Mouse (Mus musculus): ENCODE measurements at regions not wholly inside any gene's neighbourhood (a gene's known extent, or its start where the extent isn't known, plus 50 kb on each side); places are given as distances from the start of the nearest gene placed in this dataset.

DNA sequence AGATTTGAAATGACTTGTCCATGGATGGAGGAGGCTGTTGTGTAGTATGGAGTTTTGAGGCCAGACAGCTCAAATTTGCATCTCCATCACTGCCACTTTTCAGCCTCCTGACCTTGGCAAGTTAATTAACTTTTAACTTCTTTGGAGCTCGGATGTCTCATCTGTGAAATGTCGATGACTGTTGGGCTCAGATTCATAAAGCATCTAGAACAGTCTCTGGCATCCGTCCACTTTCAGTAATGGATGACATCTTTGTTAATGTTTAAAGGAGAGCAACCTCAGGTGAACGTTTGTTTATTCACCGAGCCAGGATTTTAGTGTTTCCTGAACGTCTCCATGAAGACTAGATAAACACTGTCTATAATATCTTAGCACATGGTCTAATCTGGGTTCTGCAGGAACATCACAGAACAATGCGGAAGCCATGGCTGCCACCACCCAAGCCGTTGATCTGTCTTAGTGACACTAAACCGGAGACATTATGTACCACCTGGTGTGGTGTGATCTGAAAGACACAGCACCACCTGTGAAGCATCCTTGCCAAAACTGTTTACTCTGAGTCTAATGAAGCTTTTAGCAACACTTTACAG is 658.4 kb downstream of the Sorcs3 start:
- peak overlapping the region; percentile 96; the same call in 1 of the 2 replicates for H3K27ac ChIP-seq (ENCODE audit: insufficient read depth, low read depth, low read length)
- WGBS = 27% methylated on average over 9 of the region's 9 CpGs
- no peaks in the 10 kb centered on the region for H3K36me3 ChIP-seq (ENCODE audit: control insufficient read depth, insufficient read depth, low read length)
- H3K4me1 ChIP-seq (ENCODE audit: control insufficient read depth, insufficient read depth, low read length) = peaks cover 3% of the 10 kb centered on the region; the same call in 1 of the 2 replicates
- no peak for TF ChIP-seq POLR2A (IDR thresholded peaks at IDR 0.05; ENCODE audit: low read depth, low read length)
- TF ChIP-seq CTCF (conservative IDR thresholded peaks at IDR 0.05; ENCODE audit: insufficient read depth, insufficient read length, low read depth, low read length) = no peak
- peak; percentile 93 for DNase-seq
- H3K27me3 ChIP-seq (replicated peaks; ENCODE audit: control insufficient read depth, insufficient read depth, low read length) = no peaks in the 10 kb centered on the region
- no peak overlapping the region for H3K4me3 ChIP-seq (ENCODE audit: insufficient read depth, low read depth, low read length)

DNA sequence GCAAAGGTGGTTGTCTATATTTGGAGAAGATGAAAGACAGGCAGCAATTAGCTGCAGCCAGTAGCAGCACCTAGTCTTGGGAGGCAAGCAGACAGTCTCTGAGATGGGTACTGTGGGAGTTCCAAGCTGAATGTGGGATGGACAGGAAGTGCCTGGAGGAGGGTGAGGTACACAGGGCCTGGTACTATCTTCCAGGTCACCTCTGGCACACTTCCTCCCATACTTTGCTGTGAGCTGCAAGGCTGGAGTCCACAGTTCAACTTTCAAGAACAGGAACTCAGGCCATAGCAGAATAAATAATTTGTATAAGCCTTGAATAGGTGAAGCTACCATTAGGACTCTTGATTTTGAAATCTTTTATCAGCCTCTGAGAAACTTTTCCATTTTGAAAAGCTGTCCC is 665.8 kb downstream of the Sorcs3 start:
- Histone ChIP-seq H3K4me1 (ENCODE audit: control insufficient read depth, insufficient read depth, low read length) (0 out of 2 replicates have a peak, but pooled peaks cover 3% of the 10 kb centered on the region), H3K4me3 (ENCODE audit: insufficient read depth, low read depth, low read length) (no peak overlapping the region), H3K36me3 (ENCODE audit: control insufficient read depth, insufficient read depth, low read length) (no peaks in the 10 kb centered on the region), H3K27ac (ENCODE audit: insufficient read depth, low read depth, low read length) (no peak overlapping the region), H3K27me3 (replicated peaks; ENCODE audit: control insufficient read depth, insufficient read depth, low read length) (no peaks in the 10 kb centered on the region; the same call in 1 of the 2 replicates)
- TF ChIP-seq POLR2A (IDR thresholded peaks at IDR 0.05; ENCODE audit: low read depth, low read length) (no peak), CTCF (conservative IDR thresholded peaks at IDR 0.05; ENCODE audit: insufficient read depth, insufficient read length, low read depth, low read length) (no peak)
- DNase-seq = peak; percentile 64

DNA sequence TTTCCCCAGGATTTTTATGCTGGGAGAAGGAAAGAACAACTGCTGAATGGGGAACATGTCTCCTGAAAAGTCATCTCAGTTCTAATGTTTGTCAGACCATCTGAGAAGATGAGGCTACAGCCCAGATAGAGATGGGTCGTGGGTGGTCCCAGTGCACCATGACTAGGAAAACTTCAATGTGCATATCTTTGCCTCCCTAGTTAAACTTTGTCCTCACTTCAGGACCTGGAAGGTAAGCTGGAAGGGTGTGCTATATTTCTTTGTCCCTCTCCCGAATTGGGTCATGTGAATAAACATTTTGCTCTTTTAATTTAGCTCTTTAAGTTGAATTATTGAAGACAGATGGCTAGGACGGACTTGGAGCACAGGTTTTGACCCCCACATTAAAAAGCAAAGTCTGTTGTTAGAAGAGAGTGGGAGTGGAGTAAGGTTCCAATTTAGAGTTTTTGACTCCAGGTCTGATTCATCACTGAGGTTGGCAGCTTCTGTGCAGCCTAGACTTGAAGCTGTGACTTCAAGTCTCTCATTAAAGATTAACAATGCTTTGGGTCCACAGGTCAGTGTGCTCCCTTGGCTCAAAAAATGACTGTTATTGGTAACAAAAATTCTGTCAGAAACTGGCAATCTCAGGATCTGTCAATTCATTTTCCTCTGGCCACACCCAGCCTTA is 675.8 kb downstream of the Sorcs3 start:
- 27% methylated on average over 3 of the region's 3 CpGs for WGBS
- no peak overlapping the region for H3K4me3 ChIP-seq (ENCODE audit: insufficient read depth, low read depth, low read length)
- peaks cover 7% of the 10 kb centered on the region; the same call in 1 of the 2 replicates for H3K4me1 ChIP-seq (ENCODE audit: control insufficient read depth, insufficient read depth, low read length)
- no peak for TF ChIP-seq CTCF (conservative IDR thresholded peaks at IDR 0.05; ENCODE audit: insufficient read depth, insufficient read length, low read depth, low read length)
- no peak for TF ChIP-seq POLR2A (IDR thresholded peaks at IDR 0.05; ENCODE audit: low read depth, low read length)
- H3K36me3 ChIP-seq (ENCODE audit: control insufficient read depth, insufficient read depth, low read length) = no peaks in the 10 kb centered on the region
- no peaks in the 10 kb centered on the region for H3K27me3 ChIP-seq (replicated peaks; ENCODE audit: control insufficient read depth, insufficient read depth, low read length)
- peak overlapping the region; percentile 89 for H3K27ac ChIP-seq (ENCODE audit: insufficient read depth, low read depth, low read length)
- peak; percentile 82 for DNase-seq

- Histone ChIP-seq H3K36me3 (ENCODE audit: control insufficient read depth, insufficient read depth, low read length) (no peaks in the 10 kb centered on the region), H3K4me1 (ENCODE audit: control insufficient read depth, insufficient read depth, low read length) (no peaks in the 10 kb centered on the region), H3K4me3 (ENCODE audit: insufficient read depth, low read depth, low read length) (no peak overlapping the region), H3K27me3 (replicated peaks; ENCODE audit: control insufficient read depth, insufficient read depth, low read length) (no peaks in the 10 kb centered on the region), H3K27ac (ENCODE audit: insufficient read depth, low read depth, low read length) (no peak overlapping the region)
- no peak for DNase-seq
- TF ChIP-seq POLR2A (IDR thresholded peaks at IDR 0.05; ENCODE audit: low read depth, low read length) (no peak), CTCF (conservative IDR thresholded peaks at IDR 0.05; ENCODE audit: insufficient read depth, insufficient read length, low read depth, low read length) (no peak)
These were observed 702.4 kb downstream of the Sorcs3 start for GRCm38 (mm10) chr19:48908236-48908635.

GRCm38 (mm10) chr19:48913011-48913410 is 707.2 kb downstream of the Sorcs3 start:
- TF ChIP-seq POLR2A (IDR thresholded peaks at IDR 0.05; ENCODE audit: low read depth, low read length) = no peak
- TF ChIP-seq CTCF (conservative IDR thresholded peaks at IDR 0.05; ENCODE audit: insufficient read depth, insufficient read length, low read depth, low read length) = no peak
- 87% methylated on average over 3 of the region's 3 CpGs for WGBS
- no peak overlapping the region for H3K4me3 ChIP-seq (ENCODE audit: insufficient read depth, low read depth, low read length)
- H3K27ac ChIP-seq (ENCODE audit: insufficient read depth, low read depth, low read length) = no peak overlapping the region
- DNase-seq = no peak
- H3K4me1 ChIP-seq (ENCODE audit: control insufficient read depth, insufficient read depth, low read length) = no peaks in the 10 kb centered on the region
- H3K27me3 ChIP-seq (replicated peaks; ENCODE audit: control insufficient read depth, insufficient read depth, low read length) = no peaks in the 10 kb centered on the region
- H3K36me3 ChIP-seq (ENCODE audit: control insufficient read depth, insufficient read depth, low read length) = no peaks in the 10 kb centered on the region

- TF ChIP-seq CTCF (conservative IDR thresholded peaks at IDR 0.05; ENCODE audit: insufficient read depth, insufficient read length, low read depth, low read length) (no peak), POLR2A (IDR thresholded peaks at IDR 0.05; ENCODE audit: low read depth, low read length) (no peak)
- no peak for DNase-seq
- 81% methylated on average over 6 of the region's 6 CpGs for WGBS
- Histone ChIP-seq H3K36me3 (ENCODE audit: control insufficient read depth, insufficient read depth, low read length) (no peaks in the 10 kb centered on the region), H3K4me3 (ENCODE audit: insufficient read depth, low read depth, low read length) (no peak overlapping the region), H3K27ac (ENCODE audit: insufficient read depth, low read depth, low read length) (no peak overlapping the region), H3K27me3 (replicated peaks; ENCODE audit: control insufficient read depth, insufficient read depth, low read length) (no peaks in the 10 kb centered on the region), H3K4me1 (ENCODE audit: control insufficient read depth, insufficient read depth, low read length) (no peaks in the 10 kb centered on the region)
These were observed 713.8 kb downstream of the Sorcs3 start for GRCm38 (mm10) chr19:48919638-48920037.

GRCm38 (mm10) chr19:48947646-48948045 is 741.8 kb downstream of the Sorcs3 start:
- no peaks in the 10 kb centered on the region for H3K4me1 ChIP-seq (ENCODE audit: control insufficient read depth, insufficient read depth, low read length)
- no peak overlapping the region for H3K27ac ChIP-seq (ENCODE audit: insufficient read depth, low read depth, low read length)
- H3K36me3 ChIP-seq (ENCODE audit: control insufficient read depth, insufficient read depth, low read length) = no peaks in the 10 kb centered on the region
- H3K27me3 ChIP-seq (replicated peaks; ENCODE audit: control insufficient read depth, insufficient read depth, low read length) = no peaks in the 10 kb centered on the region
- no peak overlapping the region for H3K4me3 ChIP-seq (ENCODE audit: insufficient read depth, low read depth, low read length)
- TF ChIP-seq POLR2A (IDR thresholded peaks at IDR 0.05; ENCODE audit: low read depth, low read length) (no peak), CTCF (conservative IDR thresholded peaks at IDR 0.05; ENCODE audit: insufficient read depth, insufficient read length, low read depth, low read length) (no peak)
- WGBS = 87% methylated on average over 3 of the region's 3 CpGs
- no peak for DNase-seq
